Comparison of ENCODE assay signal across 17 mouse cellular contexts in genomic region chr4:4722081-4722480, GRCm38 (mm10).
DNase-seq lines count a peak whose midpoint lies in the region; ATAC-seq and TF ChIP-seq lines count a peak whose summit lies in the region.
"Had no signal": no experiment of that assay in that cellular context is flagged by ENCODE, and none has a peak within 500 bp of the region (broad histone marks: within the 10 kb centered on the region; RNA-seq: fewer than 3 reads in every experiment).

No protein-coding gene starts in this region.

- H3K27ac ChIP-seq in hindbrain, postnatal 0 days: no peak overlapping the region
- no peak overlapping the region for H3K27ac ChIP-seq in hindbrain, embryonic 10.5 days
- H3K27ac ChIP-seq in kidney, embryonic 15.5 days: no peak overlapping the region
- H3K27ac ChIP-seq: forebrain, embryonic 12.5 days; limb, embryonic 13.5 days; liver, embryonic 15.5 days; midbrain, embryonic 10.5 days; neural tube, embryonic 13.5 days had no signal

- TF ChIP-seq CTCF in hindbrain, postnatal 0 days (IDR thresholded peaks at IDR 0.05; ENCODE audit: low read depth): peak; percentile 15; the same call in 1 of the 2 replicates

- no peaks in the 10 kb centered on the region for H3K27me3 ChIP-seq in hindbrain, postnatal 0 days (ENCODE audit: insufficient read depth, low read length)
- no peaks in the 10 kb centered on the region for H3K27me3 ChIP-seq in hindbrain, embryonic 10.5 days (ENCODE audit: insufficient read depth, poor library complexity, severe bottlenecking)
- no peaks in the 10 kb centered on the region for H3K27me3 ChIP-seq in kidney, embryonic 15.5 days
- H3K27me3 ChIP-seq: forebrain, embryonic 12.5 days; limb, embryonic 13.5 days; liver, embryonic 15.5 days; neural tube, embryonic 13.5 days had no signal

- no peak for DNase-seq in hindbrain, postnatal 0 days (ENCODE audit: low spot score)
- no peak for DNase-seq in hindbrain, embryonic 10.5 days (ENCODE audit: low spot score)
- DNase-seq in 3T3-L1 (ENCODE audit: low read depth, low spot score) (peak; percentile 14), A20 (ENCODE audit: low read depth, low spot score) (peak; percentile 2), R1 (ENCODE audit: low read depth, low spot score) (peak; percentile 42)
- DNase-seq in kidney, adult 9 months: no peak
- DNase-seq: adrenal gland, adult 8-10 months; cerebellum, adult 8-10 months; lung, postnatal 4 days; spleen, adult 18-20 months; thymus, postnatal 14 days had no signal

- no peak overlapping the region for H3K9ac ChIP-seq in hindbrain, postnatal 0 days (replicated peaks; ENCODE audit: low read length)
- no peak overlapping the region for H3K9ac ChIP-seq in kidney, embryonic 15.5 days
- H3K9ac ChIP-seq: forebrain, embryonic 12.5 days; limb, embryonic 13.5 days; liver, embryonic 15.5 days; neural tube, embryonic 13.5 days had no signal

- ATAC-seq in hindbrain, postnatal 0 days: no peak
- ATAC-seq in kidney, embryonic 15.5 days (replicated peaks; ENCODE audit: low FRiP score): no peak

- no peaks in the 10 kb centered on the region for H3K36me3 ChIP-seq in hindbrain, postnatal 0 days (ENCODE audit: insufficient read depth, low read length)
- H3K36me3 ChIP-seq in hindbrain, embryonic 10.5 days: no peaks in the 10 kb centered on the region
- no peaks in the 10 kb centered on the region for H3K36me3 ChIP-seq in kidney, embryonic 15.5 days
- H3K36me3 ChIP-seq: forebrain, embryonic 12.5 days; limb, embryonic 13.5 days; liver, embryonic 15.5 days; midbrain, embryonic 10.5 days; neural tube, embryonic 13.5 days had no signal

- no peaks in the 10 kb centered on the region for H3K9me3 ChIP-seq in hindbrain, postnatal 0 days (ENCODE audit: low read length)
- H3K9me3 ChIP-seq in hindbrain, embryonic 10.5 days: no peaks in the 10 kb centered on the region
- H3K9me3 ChIP-seq in kidney, embryonic 15.5 days (replicated peaks): no peaks in the 10 kb centered on the region
- H3K9me3 ChIP-seq: forebrain, embryonic 12.5 days; limb, embryonic 13.5 days; liver, embryonic 15.5 days; midbrain, embryonic 10.5 days; neural tube, embryonic 13.5 days had no signal

- no peaks in the 10 kb centered on the region for H3K4me1 ChIP-seq in hindbrain, postnatal 0 days (ENCODE audit: insufficient read depth, low read length)
- H3K4me1 ChIP-seq in hindbrain, embryonic 10.5 days (replicated peaks): no peaks in the 10 kb centered on the region
- H3K4me1 ChIP-seq in kidney, embryonic 15.5 days: no peaks in the 10 kb centered on the region
- H3K4me1 ChIP-seq: forebrain, embryonic 12.5 days; limb, embryonic 13.5 days; liver, embryonic 15.5 days; midbrain, embryonic 10.5 days; neural tube, embryonic 13.5 days had no signal

- no peak overlapping the region for H3K4me2 ChIP-seq in hindbrain, postnatal 0 days (ENCODE audit: low read depth, low read length)
- no peak overlapping the region for H3K4me2 ChIP-seq in kidney, embryonic 15.5 days
- H3K4me2 ChIP-seq: forebrain, embryonic 12.5 days; limb, embryonic 13.5 days; liver, embryonic 15.5 days; neural tube, embryonic 13.5 days had no signal

- H3K4me3 ChIP-seq in hindbrain, postnatal 0 days (ENCODE audit: low read length): no peak overlapping the region
- H3K4me3 ChIP-seq in hindbrain, embryonic 10.5 days: no peak overlapping the region
- no peak overlapping the region for H3K4me3 ChIP-seq in kidney, embryonic 15.5 days (replicated peaks)
- H3K4me3 ChIP-seq: forebrain, embryonic 12.5 days; limb, embryonic 13.5 days; liver, embryonic 15.5 days; midbrain, embryonic 10.5 days; neural tube, embryonic 13.5 days had no signal

- 52% methylated on average over 1 of the region's 1 CpGs for WGBS in hindbrain, postnatal 0 days
- WGBS in hindbrain, embryonic 10.5 days: 36% methylated on average over 1 of the region's 1 CpGs
- whole genome bisulfite sequencing in kidney, embryonic 15.5 days: 37% methylated on average over 1 of the region's 1 CpGs

Comparison
In these comparisons a context has a peak if more than half of its experiments do, and no peak if none do; other contexts are left out.
1. DNase-seq: peak in 3T3-L1 (single experiment), A20 (single experiment) and R1 (single experiment); none in hindbrain, postnatal 0 days (single experiment), hindbrain, embryonic 10.5 days (single experiment) and kidney, adult 9 months (single experiment).